Mouse (Mus musculus) G1E-ER4 (cell line): Measurements from ENCODE around the gene Zranb1. TPM values are rescaled to one million over a fixed set of nuclear protein-coding genes. Genes with fewer than 3 reads are reported as not detected.
A peak's percentile ranks its signal among the peaks of the same experiment; 100 is the strongest.

ENCODE experiments used
- GATA1 ChIP-seq: IDR thresholded peaks from one replicate; pipeline ENCODE4 v1.8.0; 2012; ENCODE audit warnings: low read length, inconsistent platforms
- polyA plus RNA-seq: library from polyadenylated mRNA; stranded (reverse); fragments of >175 nt; gene quantifications from 2 replicates; pipeline ENCODE4 v1.2.3, GENCODE M21; 2012

Gene Zranb1
- polyA plus RNA-seq, 1 experiment, result 2.2 TPM

DNA sequence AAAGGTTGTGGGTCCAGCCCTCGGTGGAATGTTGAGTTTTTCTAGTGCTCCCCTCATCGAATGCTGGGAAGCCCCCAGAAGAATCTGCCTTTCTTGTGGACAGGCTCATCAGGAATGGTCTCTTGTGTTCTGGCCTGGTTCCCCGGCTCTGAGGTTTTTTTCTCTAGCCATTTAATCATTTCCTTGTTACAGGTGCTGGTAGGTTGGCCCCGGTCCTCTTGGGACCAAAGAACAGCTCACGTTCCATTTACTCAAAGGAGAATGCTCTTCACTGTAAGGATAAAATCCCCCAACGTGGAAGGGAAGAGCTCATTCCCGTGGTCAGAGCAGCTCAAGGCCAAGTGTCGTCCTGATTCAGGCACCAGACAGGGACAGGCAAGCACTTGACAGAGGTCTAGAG is 78.7 kb downstream of the Zranb1 start:
- TF ChIP-seq GATA1, result no peak

DNA sequence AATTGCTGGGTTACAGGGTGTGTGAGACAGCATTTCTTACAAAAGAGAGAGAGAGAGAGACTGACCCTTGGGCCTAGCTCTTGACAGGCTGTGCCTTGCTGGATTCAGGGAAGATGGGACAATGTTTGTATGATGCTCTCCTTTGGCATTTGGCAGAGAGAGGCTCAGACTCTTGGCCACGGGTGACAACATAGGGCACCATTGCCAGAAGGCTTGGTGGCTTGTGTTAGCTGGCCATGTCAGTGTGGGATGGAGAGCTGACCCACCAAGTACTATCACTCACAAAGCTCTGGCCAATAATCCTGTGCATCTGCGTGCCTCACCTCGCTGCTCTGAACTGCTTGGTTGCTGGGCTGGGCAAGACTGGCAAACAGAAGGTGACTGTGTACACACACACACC is 79.5 kb downstream of the Zranb1 start:
- TF ChIP-seq GATA1, result no peak

DNA sequence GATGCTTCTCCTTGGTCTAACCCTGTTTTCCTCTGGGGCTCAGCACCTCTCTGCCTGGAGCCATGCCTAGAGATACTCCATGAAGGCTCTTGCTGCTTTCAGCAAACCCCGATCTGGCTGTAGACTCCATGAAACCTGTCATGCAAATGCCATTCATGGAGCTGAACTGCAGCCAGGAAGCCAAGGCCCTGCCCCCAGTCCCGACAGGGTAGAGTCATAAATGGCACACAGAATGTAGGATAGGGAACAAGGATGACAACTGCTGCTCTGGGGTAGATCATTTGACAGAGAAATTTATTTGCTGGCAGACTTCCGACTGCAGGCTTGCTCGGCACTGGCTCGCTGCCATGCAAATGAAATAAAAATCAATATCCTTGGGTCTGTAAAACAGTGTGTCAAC is 80.2 kb downstream of the Zranb1 start:
- no peak for TF ChIP-seq GATA1

DNA sequence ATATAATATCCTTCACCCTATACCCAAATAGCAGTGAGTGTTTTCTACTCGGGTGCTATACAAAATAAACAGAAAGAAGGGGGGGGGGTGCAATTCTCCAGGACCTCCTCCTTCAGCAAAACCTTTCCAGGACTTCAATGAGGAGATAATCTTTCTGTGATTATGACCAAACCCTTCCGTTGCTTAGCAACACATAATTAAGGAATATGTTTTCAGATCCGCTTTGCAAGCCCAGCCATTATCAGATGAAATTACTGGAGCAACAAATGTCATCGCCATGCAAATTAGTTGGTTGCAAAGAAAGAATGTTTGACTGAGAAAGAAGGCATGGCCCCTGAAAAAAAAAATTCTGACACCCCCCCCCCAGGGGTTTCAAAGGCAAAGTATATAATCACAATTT is 80.7 kb downstream of the Zranb1 start:
- TF ChIP-seq GATA1, result no peak

DNA sequence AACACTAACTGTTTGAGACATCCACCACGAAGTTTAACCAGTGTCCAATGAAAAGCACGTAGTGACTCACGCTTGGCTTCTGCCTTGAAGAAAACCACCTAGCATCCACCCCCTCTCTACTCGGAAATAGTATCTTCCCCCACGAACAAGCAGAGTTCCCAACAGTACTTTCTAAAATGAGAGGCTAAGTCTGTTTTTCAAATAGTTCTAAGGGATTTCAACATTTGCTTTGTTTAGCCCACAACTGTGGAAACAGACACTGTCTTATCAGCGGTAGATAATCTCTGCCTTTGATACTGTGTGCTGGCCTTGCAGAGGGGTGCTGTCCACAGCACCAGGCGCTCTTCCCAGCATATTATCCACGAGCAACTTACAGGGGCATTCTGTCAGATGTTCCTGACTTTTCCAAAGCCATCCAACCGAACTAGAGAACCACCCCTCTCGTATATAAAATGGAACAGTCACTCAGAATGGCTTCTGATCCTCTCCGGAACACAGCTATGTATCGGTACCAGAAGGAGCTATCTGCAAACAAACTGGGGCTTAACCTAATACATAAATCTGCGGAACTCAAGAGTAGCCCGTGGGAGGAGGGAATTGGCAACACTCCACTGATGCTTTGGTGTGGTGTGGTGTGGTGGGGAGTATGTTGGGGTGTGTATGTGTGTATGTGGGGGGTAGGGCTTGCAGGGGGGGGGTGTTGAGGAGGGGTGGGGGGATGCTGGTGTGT is 81.9 kb downstream of the Zranb1 start:
- peak; percentile 12 for TF ChIP-seq GATA1

DNA sequence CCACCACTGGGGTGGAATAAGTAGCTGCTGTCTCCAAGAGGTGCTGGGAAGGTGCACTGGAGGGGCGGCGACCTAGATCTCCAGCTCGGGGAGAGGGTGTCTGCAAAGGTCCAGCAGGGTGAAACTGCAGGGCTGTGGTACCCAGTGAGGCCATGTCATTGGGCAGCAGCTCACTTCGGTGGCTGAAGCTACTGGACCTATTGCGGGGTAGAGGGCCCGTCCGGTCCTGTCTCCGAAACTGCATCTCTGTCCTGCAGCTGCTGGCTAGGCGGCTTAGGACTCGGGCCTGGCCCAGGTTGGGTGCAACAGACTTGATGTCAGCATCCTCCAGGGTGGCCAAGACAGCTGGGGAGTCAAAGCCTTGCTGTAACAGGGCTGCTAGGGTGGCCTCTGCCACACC is 83.0 kb downstream of the Zranb1 start:
- no peak for TF ChIP-seq GATA1

DNA sequence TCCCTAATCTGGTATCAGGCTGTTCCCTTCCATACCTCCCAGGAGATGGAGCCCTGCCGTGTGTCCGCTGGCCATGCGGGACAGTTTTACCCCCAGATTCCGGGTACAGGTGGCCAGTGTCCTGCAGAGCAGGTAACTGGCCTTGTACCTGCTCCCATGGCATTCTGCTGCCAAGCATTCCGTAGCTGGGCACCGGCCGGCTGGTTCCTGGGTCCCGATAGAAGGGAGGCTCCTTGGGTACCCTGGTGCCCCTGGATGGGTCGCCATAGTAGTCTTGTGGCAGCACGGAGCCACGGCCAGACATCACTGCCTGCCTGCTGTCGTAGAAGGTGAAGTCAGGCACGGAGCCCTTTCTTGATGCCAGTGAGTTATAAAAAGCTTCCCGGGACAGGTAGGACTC is 83.7 kb downstream of the Zranb1 start:
- no peak for TF ChIP-seq GATA1

DNA sequence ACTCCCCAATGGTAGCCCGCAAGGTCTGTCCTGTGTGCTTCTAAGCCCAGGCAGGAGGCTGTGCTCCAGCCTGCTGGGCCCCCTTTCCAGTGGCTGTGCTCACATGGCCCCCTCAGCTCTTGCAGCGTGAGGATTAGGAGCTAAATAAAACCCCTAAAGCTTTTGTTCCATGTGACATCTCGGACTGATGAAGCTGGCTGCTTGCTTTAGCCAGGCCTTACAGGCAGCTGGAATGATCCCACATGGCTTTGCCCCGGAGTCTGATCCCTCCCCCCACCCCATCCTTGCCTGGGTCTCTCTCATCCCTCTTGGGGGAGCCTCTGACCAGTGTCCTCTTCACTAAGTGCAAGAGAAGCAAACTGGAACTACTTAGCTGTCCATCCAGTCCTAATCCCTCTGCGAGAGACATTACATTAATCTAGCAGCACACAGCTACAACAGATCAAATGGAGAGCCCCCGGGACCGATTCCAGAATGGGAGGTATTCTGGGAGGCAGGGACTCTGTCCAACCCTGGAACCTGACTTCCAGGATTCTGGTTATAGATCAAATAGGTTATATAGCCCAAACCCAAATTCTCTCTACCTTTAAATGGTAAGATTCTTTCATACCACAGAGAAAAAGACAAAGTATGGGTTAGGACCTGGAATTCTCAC is 84.6 kb downstream of the Zranb1 start:
- TF ChIP-seq GATA1, result no peak

DNA sequence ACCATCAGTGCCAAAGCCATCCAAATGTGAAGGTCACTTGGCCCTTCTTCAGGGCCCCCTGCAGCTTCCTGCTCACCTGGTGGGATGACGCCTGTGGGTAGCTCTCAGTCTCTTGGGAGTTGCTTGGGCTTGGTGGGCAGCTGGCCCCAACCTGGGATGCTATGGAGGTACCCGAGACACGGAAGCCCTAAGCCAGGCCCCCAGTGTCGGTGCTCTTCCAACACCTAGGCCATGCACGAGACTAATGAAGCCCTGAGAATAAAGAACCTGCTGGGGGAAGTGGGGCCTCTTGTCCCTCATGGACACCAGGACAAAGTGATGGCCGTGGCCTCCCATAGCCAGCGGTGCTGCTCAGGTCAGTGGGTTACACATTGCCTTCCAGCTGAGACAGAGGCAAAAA is 88.0 kb downstream of the Zranb1 start:
- no peak for TF ChIP-seq GATA1

DNA sequence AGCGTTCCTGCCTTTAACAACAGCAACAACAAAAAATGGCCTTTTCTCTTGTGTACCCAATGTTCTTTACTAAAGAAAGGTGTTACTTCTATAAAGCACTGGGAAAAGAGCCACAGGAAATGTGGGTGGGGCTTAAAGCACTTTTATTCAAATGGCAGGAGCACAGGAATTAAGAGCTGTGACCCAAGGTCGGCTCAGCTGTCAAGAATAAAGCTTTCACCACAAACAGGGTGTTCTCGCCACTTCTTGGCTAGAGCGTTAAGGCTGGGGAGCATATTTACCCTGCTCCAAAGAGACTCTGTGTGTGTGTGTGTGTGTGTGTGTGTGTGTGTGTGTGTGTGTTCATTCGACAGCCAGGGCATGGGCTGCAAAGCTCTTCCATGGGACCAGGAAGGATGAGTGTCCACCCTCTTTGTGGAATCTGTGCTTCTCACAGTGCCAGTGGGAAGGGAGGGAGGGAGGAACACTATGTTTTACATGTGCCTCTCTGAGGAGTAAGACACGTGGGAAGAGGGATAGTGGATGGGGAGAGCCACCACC is 88.6 kb downstream of the Zranb1 start:
- no peak for TF ChIP-seq GATA1

DNA sequence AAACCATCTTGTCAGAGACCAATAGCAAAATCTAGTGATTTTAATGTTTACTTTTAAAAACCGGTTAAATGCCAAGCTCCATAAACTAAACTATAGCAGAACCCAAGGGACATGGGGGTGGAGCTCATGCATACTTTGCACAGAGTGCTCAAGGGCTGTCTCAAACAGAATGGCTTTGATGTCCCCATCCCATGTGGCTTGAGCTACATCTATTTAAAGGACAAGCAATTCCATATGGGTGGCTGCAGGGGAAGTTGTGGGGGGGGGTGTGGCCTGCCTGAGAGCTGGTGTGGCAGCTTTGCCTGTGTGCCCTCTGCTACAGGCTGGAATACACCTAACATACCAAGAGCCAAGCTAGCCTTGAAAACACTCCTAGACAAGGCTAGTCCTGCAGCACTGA is 93.8 kb downstream of the Zranb1 start:
- TF ChIP-seq GATA1, result no peak

DNA sequence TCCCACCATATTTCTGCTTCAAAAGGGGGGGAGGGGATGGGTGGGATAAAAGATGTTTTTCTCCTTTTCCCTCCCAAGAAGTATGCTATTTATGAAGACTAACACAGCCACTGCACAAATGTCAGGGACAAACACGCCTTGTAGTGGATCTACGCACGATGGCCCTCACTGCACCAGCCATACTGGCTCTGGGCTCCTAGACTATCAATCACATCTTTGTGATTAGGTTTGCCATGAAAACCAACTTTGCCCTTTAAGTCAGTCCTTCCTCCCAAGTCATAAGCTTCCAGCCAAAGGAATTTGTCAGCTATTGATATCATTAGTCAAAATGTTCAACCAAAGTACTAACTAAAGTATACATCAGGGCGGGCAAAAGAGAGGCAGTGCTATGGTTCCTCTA is 97.0 kb downstream of the Zranb1 start:
- no peak for TF ChIP-seq GATA1

DNA sequence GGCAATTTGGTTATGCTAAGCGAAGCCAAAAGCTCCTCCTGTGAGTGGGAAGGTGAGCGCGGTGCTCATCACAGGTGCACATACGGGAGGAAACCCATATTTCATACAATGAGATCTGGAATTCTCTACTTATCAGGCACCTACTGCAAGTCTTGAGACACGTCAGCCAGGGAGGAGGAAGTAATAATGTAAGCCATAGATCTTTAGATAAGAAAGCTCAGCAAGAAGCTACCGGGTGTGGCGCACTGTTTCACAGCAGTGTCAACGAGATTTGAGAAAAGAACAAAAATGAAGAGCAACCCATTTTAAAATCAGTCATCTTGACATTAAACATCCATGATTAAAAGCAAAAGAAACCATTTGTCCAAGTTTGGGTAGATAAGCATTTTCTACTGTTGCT is 98.1 kb downstream of the Zranb1 start:
- no peak for TF ChIP-seq GATA1

DNA sequence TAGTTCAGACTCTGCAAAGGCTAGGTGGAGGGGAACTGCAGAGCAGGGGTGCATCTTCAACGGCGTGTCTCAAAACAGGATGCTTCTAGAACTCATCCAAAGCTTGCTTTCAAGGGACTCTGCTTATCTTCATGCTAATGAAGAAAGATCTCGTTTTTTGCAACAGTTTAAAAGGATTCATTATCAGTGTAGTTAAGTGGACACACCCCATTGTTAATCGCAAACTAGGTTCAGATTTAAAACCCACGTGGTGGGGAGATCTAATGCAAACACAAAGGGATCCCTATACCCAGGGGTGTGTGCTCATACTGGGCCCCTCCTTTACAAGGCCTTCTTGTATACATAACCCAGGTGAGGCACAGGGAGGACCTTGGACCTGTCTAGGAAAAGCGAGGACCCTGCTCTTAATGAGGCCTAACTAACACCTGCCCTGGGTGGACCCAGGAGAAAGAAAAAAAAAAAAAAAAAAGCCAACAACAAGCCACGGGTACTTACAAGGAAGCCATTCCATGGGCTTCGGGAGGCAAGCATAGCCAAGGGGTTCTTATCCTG is 98.6 kb downstream of the Zranb1 start:
- no peak for TF ChIP-seq GATA1

DNA sequence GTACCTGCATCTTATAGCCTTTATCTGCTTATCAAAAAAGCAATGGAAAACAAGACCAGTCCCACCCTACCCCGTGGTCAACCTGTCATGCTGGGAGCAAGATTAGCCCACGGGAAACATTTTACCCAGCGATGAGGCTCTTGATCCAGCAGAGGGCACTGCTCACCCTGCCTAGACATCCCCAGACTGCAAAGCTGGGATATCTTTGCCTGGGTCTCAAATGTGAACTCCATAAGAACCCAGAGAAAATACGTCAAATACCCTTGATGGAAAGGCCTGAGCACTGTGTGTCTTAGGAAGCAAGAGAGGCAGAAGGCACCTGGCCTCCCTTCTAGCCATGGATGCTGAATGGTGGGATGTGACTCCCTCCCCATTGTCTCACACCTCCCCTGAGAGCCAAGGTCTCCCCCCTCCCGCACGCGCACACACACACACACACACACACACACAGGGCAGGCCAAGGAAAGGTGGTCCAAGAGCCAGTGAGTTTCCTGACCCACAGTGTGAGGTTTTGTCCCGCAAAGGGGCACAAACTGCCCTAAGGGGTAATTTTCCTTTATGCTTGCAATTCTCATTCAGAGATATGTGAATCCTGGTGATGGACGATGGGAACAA is 101.8 kb downstream of the Zranb1 start:
- no peak for TF ChIP-seq GATA1

DNA sequence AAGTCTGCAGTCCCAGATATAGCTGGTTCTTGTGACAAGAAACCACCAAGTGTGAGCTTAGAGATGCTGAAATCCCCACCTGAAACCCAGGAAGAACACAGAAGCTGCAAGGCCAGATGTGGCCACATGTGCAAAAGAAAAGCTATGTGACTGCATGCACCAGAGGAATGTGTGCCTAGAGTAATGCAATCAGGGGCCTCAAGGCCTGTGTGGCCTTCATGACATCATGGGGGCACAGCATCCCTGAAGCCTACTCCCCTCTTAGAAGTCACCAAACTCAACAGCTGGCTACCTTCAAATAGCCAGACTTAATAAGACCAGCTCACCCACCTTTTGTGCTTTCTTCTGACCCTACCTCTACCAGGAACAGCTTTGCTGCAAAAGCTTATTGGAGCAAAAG is 105.0 kb downstream of the Zranb1 start:
- TF ChIP-seq GATA1, result no peak

Other genes starting within 250 kb of the Zranb1 start
- 52.0 and 66.9 TPM in 2 replicates for gene Fam53b, start 117.3 kb upstream of the Zranb1 start, polyA plus RNA-seq
- gene Eef1akmt2, start 78.5 kb upstream of the Zranb1 start, polyA plus RNA-seq, result 9.7 and 15.9 TPM in 2 replicates
- gene Abraxas2, start 71.9 kb upstream of the Zranb1 start, polyA plus RNA-seq, result 3.6 and 4.2 TPM in 2 replicates
- not detected in 2 replicates for gene Fgfr2, start 192.2 kb downstream of the Zranb1 start, polyA plus RNA-seq
- 57.1 and 64.6 TPM in 2 replicates for gene Ctbp2, start 193.2 kb downstream of the Zranb1 start, polyA plus RNA-seq